Mouse (Mus musculus): ENCODE results near the gene Abr. TPM values are rescaled to one million over a fixed set of nuclear protein-coding genes. Genes with fewer than 3 reads are reported as not detected.

Gene Abr
- polyA plus RNA-seq, 1 experiment from 2014 or later = 113 TPM

- peaks cover 12% of the 10 kb centered on the region; the same call in 1 of the 2 replicates for H3K36me3 ChIP-seq
- WGBS = 76% methylated on average over 6 of the region's 6 CpGs
- H3K9ac ChIP-seq = no peak overlapping the region
- no peak for ATAC-seq (ENCODE audit: low FRiP score, low read depth)
- no peaks in the 10 kb centered on the region for H3K27me3 ChIP-seq
- no peak overlapping the region for H3K4me2 ChIP-seq
- H3K9me3 ChIP-seq = no peaks in the 10 kb centered on the region
- H3K27ac ChIP-seq (replicated peaks) = peak overlapping the region; percentile 50
- H3K4me3 ChIP-seq = no peak overlapping the region
- H3K4me1 ChIP-seq (replicated peaks) = peaks cover 22% of the 10 kb centered on the region
Measured at GRCm38 (mm10) chr11:76429966-76430631, 192.0 kb downstream of the Abr start.

- Histone ChIP-seq H3K4me1 (replicated peaks) (peaks cover 20% of the 10 kb centered on the region), H3K4me3 (no peak overlapping the region), H3K36me3 (peaks cover 17% of the 10 kb centered on the region; the same call in 1 of the 2 replicates), H3K4me2 (no peak overlapping the region), H3K9ac (no peak overlapping the region), H3K27me3 (no peaks in the 10 kb centered on the region), H3K27ac (replicated peaks) (peak overlapping the region; percentile 50), H3K9me3 (no peaks in the 10 kb centered on the region)
- 61% methylated on average over 7 of the region's 7 CpGs for WGBS
- ATAC-seq (ENCODE audit: low FRiP score, low read depth) = no peak
Measured at GRCm38 (mm10) chr11:76429556-76429955, 192.6 kb downstream of the Abr start.

- Histone ChIP-seq H3K36me3 (peaks cover 18% of the 10 kb centered on the region; the same call in 1 of the 2 replicates), H3K27ac (replicated peaks) (peak overlapping the region; percentile 50), H3K4me3 (no peak overlapping the region), H3K9ac (no peak overlapping the region), H3K4me1 (replicated peaks) (peaks cover 20% of the 10 kb centered on the region), H3K9me3 (no peaks in the 10 kb centered on the region), H3K27me3 (no peaks in the 10 kb centered on the region), H3K4me2 (no peak overlapping the region)
- WGBS = 68% methylated on average over 4 of the region's 4 CpGs
- no peak for ATAC-seq (ENCODE audit: low FRiP score, low read depth)
Measured at GRCm38 (mm10) chr11:76429046-76429445, 193.1 kb downstream of the Abr start.

- Histone ChIP-seq H3K9ac (no peak overlapping the region), H3K27ac (replicated peaks) (no peak overlapping the region)
- WGBS = 78% methylated on average over 3 of the region's 3 CpGs
Measured at GRCm38 (mm10) chr11:76427781-76428180, 194.3 kb downstream of the Abr start.

GRCm38 (mm10) chr11:76425749-76426148, 196.4 kb downstream of the Abr start:
- H3K9me3 ChIP-seq = no peaks in the 10 kb centered on the region
- H3K4me3 ChIP-seq = no peak overlapping the region
- WGBS = 87% methylated on average over 6 of the region's 6 CpGs
- no peaks in the 10 kb centered on the region for H3K27me3 ChIP-seq
- H3K36me3 ChIP-seq = peaks cover 40% of the 10 kb centered on the region
- peaks cover 20% of the 10 kb centered on the region for H3K4me1 ChIP-seq (replicated peaks)
- no peak for ATAC-seq (ENCODE audit: low FRiP score, low read depth)
- no peak overlapping the region for H3K9ac ChIP-seq
- H3K27ac ChIP-seq (replicated peaks) = no peak overlapping the region
- no peak overlapping the region for H3K4me2 ChIP-seq

More at GRCm38 (mm10) chr11:76427781-76428180, 194.3 kb downstream of the Abr start:
- no peak for ATAC-seq (ENCODE audit: low FRiP score, low read depth)
- Histone ChIP-seq H3K27me3 (no peaks in the 10 kb centered on the region), H3K4me3 (no peak overlapping the region), H3K36me3 (peaks cover 24% of the 10 kb centered on the region), H3K4me1 (replicated peaks) (peaks cover 20% of the 10 kb centered on the region), H3K4me2 (no peak overlapping the region), H3K9me3 (no peaks in the 10 kb centered on the region)

GRCm38 (mm10) chr11:76420896-76421295, 201.2 kb downstream of the Abr start:
- Histone ChIP-seq H3K4me3 (no peak overlapping the region), H3K36me3 (peaks cover 82% of the 10 kb centered on the region), H3K4me1 (replicated peaks) (peaks cover 9% of the 10 kb centered on the region), H3K27ac (replicated peaks) (no peak overlapping the region), H3K9me3 (no peaks in the 10 kb centered on the region), H3K27me3 (no peaks in the 10 kb centered on the region), H3K9ac (no peak overlapping the region), H3K4me2 (no peak overlapping the region)
- no peak for ATAC-seq (ENCODE audit: low FRiP score, low read depth)
- 75% methylated on average over 4 of the region's 4 CpGs for WGBS

- 66% methylated on average over 4 of the region's 4 CpGs for WGBS
Measured at GRCm38 (mm10) chr11:76419179-76419578, 202.9 kb downstream of the Abr start.

GRCm38 (mm10) chr11:76418423-76418822, 203.7 kb downstream of the Abr start:
- no peak for ATAC-seq (ENCODE audit: low FRiP score, low read depth)

More at GRCm38 (mm10) chr11:76419179-76419578, 202.9 kb downstream of the Abr start:
- no peak for ATAC-seq (ENCODE audit: low FRiP score, low read depth)
- H3K36me3 ChIP-seq = peaks cover 88% of the 10 kb centered on the region
- H3K4me3 ChIP-seq = no peak overlapping the region
- no peaks in the 10 kb centered on the region for H3K9me3 ChIP-seq
- H3K9ac ChIP-seq = no peak overlapping the region
- peak overlapping the region; percentile 61 for H3K27ac ChIP-seq (replicated peaks)
- no peaks in the 10 kb centered on the region for H3K27me3 ChIP-seq
- H3K4me1 ChIP-seq (replicated peaks) = peaks cover 9% of the 10 kb centered on the region
- H3K4me2 ChIP-seq = no peak overlapping the region

GRCm38 (mm10) chr11:76415985-76416384, 206.1 kb downstream of the Abr start:
- H3K36me3 ChIP-seq = peaks cover 74% of the 10 kb centered on the region

More at GRCm38 (mm10) chr11:76418423-76418822, 203.7 kb downstream of the Abr start:
- Histone ChIP-seq H3K27ac (replicated peaks) (peak overlapping the region; percentile 61), H3K4me3 (no peak overlapping the region), H3K4me1 (replicated peaks) (peaks cover 11% of the 10 kb centered on the region), H3K36me3 (peaks cover 90% of the 10 kb centered on the region), H3K9ac (no peak overlapping the region), H3K4me2 (no peak overlapping the region), H3K9me3 (no peaks in the 10 kb centered on the region), H3K27me3 (no peaks in the 10 kb centered on the region)
- 62% methylated on average over 8 of the region's 8 CpGs for WGBS

GRCm38 (mm10) chr11:76415001-76415400, 207.1 kb downstream of the Abr start:
- WGBS = 95% methylated on average over 4 of the region's 4 CpGs

More at GRCm38 (mm10) chr11:76415985-76416384, 206.1 kb downstream of the Abr start:
- Histone ChIP-seq H3K4me1 (replicated peaks) (peaks cover 12% of the 10 kb centered on the region), H3K9ac (no peak overlapping the region), H3K4me3 (no peak overlapping the region), H3K27me3 (no peaks in the 10 kb centered on the region), H3K9me3 (no peaks in the 10 kb centered on the region), H3K27ac (replicated peaks) (no peak overlapping the region), H3K4me2 (no peak overlapping the region)
- 74% methylated on average over 2 of the region's 2 CpGs for WGBS
- ATAC-seq (ENCODE audit: low FRiP score, low read depth) = no peak

GRCm38 (mm10) chr11:76413202-76413601, 208.9 kb downstream of the Abr start:
- H3K36me3 ChIP-seq = peaks cover 54% of the 10 kb centered on the region
- no peak for ATAC-seq (ENCODE audit: low FRiP score, low read depth)
- H3K4me3 ChIP-seq = no peak overlapping the region
- no peak overlapping the region for H3K4me2 ChIP-seq
- no peak overlapping the region for H3K9ac ChIP-seq
- 0 out of 2 replicates have a peak overlapping the region, but pooled peaks have one; percentile 8 for H3K27ac ChIP-seq (replicated peaks)
- no peaks in the 10 kb centered on the region for H3K9me3 ChIP-seq
- no peaks in the 10 kb centered on the region for H3K27me3 ChIP-seq
- WGBS = 71% methylated on average over 4 of the region's 4 CpGs
- peaks cover 13% of the 10 kb centered on the region for H3K4me1 ChIP-seq (replicated peaks)

More at GRCm38 (mm10) chr11:76415001-76415400, 207.1 kb downstream of the Abr start:
- H3K27me3 ChIP-seq = no peaks in the 10 kb centered on the region
- H3K4me3 ChIP-seq = no peak overlapping the region
- no peak overlapping the region for H3K27ac ChIP-seq (replicated peaks)
- H3K9me3 ChIP-seq = no peaks in the 10 kb centered on the region
- ATAC-seq (ENCODE audit: low FRiP score, low read depth) = no peak
- H3K9ac ChIP-seq = no peak overlapping the region
- H3K4me2 ChIP-seq = no peak overlapping the region
- peaks cover 12% of the 10 kb centered on the region for H3K4me1 ChIP-seq (replicated peaks)
- peaks cover 72% of the 10 kb centered on the region for H3K36me3 ChIP-seq

- Histone ChIP-seq H3K27me3 (no peaks in the 10 kb centered on the region), H3K27ac (replicated peaks) (no peak overlapping the region), H3K4me1 (replicated peaks) (peaks cover 21% of the 10 kb centered on the region), H3K9ac (no peak overlapping the region), H3K9me3 (no peaks in the 10 kb centered on the region), H3K4me2 (no peak overlapping the region), H3K36me3 (peaks cover 30% of the 10 kb centered on the region), H3K4me3 (no peak overlapping the region)
- no peak for ATAC-seq (ENCODE audit: low FRiP score, low read depth)
- 69% methylated on average over 12 of the region's 12 CpGs for WGBS
Measured at GRCm38 (mm10) chr11:76410826-76411225, 211.3 kb downstream of the Abr start.
